Mouse (Mus musculus) embryonic fibroblast, embryonic 13.5 days (primary cell): ENCODE results near the gene Mtss1l.

Experiments used
- CTCF ChIP-seq: IDR thresholded peaks from 2 replicates; pipeline ENCODE4 v1.5.1; 2011; ENCODE audit warnings: mild to moderate bottlenecking, control low read depth, low read length, moderate library complexity, borderline replicate concordance; ENCODE audit not compliant: insufficient read depth
- POLR2A ChIP-seq: IDR thresholded peaks from 2 replicates; pipeline ENCODE4 v1.6.1; 2011; ENCODE audit warnings: low read depth, mild to moderate bottlenecking, control low read depth, low read length, moderate library complexity

- no peak for TF ChIP-seq POLR2A
- TF ChIP-seq CTCF = no peak
Observed at GRCm38 (mm10) chr8:110718969-110719670, 2.2 kb upstream of the Mtss1l start.
